Mouse (Mus musculus) myocyte (in vitro differentiated cells): ENCODE results near the gene Sept3. TPM values are rescaled to one million over a fixed set of nuclear protein-coding genes. Genes with fewer than 3 reads are reported as not detected.
A peak's percentile ranks its signal among the peaks of the same experiment; 100 is the strongest.

Source experiments
- H3K27me3 ChIP-seq: one replicate; pipeline ENCODE4 v1.6.1; 2011; ENCODE audit not compliant: control insufficient read depth, insufficient read depth, insufficient read length
- H3K36me3 ChIP-seq: one replicate; pipeline ENCODE4 v1.6.1; 2011; ENCODE audit not compliant: control insufficient read depth, insufficient read depth
- H3K4me2 ChIP-seq: one replicate; pipeline ENCODE4 v1.6.1; 2011; ENCODE audit warnings: low read depth, control low read depth
- H3K4me3 ChIP-seq: one replicate; pipeline ENCODE4 v1.5.1; 2011; ENCODE audit warnings: mild to moderate bottlenecking, control low read depth, moderate library complexity
- H3K79me2 ChIP-seq: one replicate; pipeline ENCODE4 v1.6.1; 2011; ENCODE audit not compliant: control insufficient read depth, insufficient read depth
- H3ac ChIP-seq: one replicate; pipeline ENCODE4 v1.6.1; 2011; ENCODE audit not compliant: control insufficient read depth, insufficient read length
- CEBPB ChIP-seq: IDR thresholded peaks from 2 replicates; pipeline ENCODE4 v1.6.1; 2011; ENCODE audit warnings: mild to moderate bottlenecking, moderate library complexity; ENCODE audit not compliant: poor library complexity, insufficient read depth, severe bottlenecking
- E2F4 ChIP-seq: IDR thresholded peaks from one replicate; pipeline ENCODE4 v1.6.1; 2011; ENCODE audit warnings: mild to moderate bottlenecking, control low read depth, moderate library complexity; ENCODE audit not compliant: insufficient read depth
- MAX ChIP-seq: IDR thresholded peaks from one replicate; pipeline ENCODE4 v1.6.1; 2011; ENCODE audit warnings: low read depth, mild to moderate bottlenecking, control low read depth
- MYOD1 ChIP-seq, 3 experiments: IDR thresholded peaks; one replicate each; pipeline ENCODE4 v1.6.1; 2011; ENCODE audit warnings: control low read depth in 2 of 3, low read depth in 2 of 3, mild to moderate bottlenecking in 2 of 3, moderate library complexity in 1 of 3; ENCODE audit not compliant: insufficient read length in 2 of 3, control insufficient read depth in 1 of 3
- MYOG ChIP-seq, 3 experiments: IDR thresholded peaks; one replicate each; pipeline ENCODE4 v1.6.1; 2011; ENCODE audit warnings: control low read depth in 2 of 3, low read depth in 2 of 3, mild to moderate bottlenecking in 2 of 3; ENCODE audit not compliant: insufficient read length in 2 of 3, control insufficient read depth in 1 of 3, insufficient read depth in 1 of 3
- POLR2A ChIP-seq: IDR thresholded peaks from one replicate; pipeline ENCODE4 v1.6.1; 2011; ENCODE audit warnings: low read depth, mild to moderate bottlenecking, control low read depth, moderate library complexity; ENCODE audit not compliant: insufficient read length
- POLR2AphosphoS2 ChIP-seq: IDR thresholded peaks from one replicate; pipeline ENCODE4 v1.6.1; 2011; ENCODE audit warnings: low read depth, control low read depth; ENCODE audit not compliant: insufficient read length
- REST ChIP-seq: IDR thresholded peaks from one replicate; pipeline ENCODE4 v1.6.1; 2011; ENCODE audit warnings: mild to moderate bottlenecking, control low read depth, moderate library complexity; ENCODE audit not compliant: insufficient read depth, insufficient read length
- SRF ChIP-seq: IDR thresholded peaks from one replicate; pipeline ENCODE4 v1.6.1; 2011; ENCODE audit warnings: low read depth; ENCODE audit not compliant: control insufficient read depth, insufficient read length
- TCF12 ChIP-seq: IDR thresholded peaks from one replicate; pipeline ENCODE4 v1.6.1; 2011; ENCODE audit warnings: mild to moderate bottlenecking, control low read depth; ENCODE audit not compliant: poor library complexity, insufficient read depth, severe bottlenecking
- TCF3 ChIP-seq: IDR thresholded peaks from one replicate; pipeline ENCODE4 v1.6.1; 2011; ENCODE audit warnings: low read depth, control low read depth; ENCODE audit not compliant: insufficient read length
- USF1 ChIP-seq: IDR thresholded peaks from one replicate; pipeline ENCODE4 v1.6.1; 2011; ENCODE audit warnings: low read depth, mild to moderate bottlenecking, control low read depth, moderate library complexity
- polyA plus RNA-seq: library from polyadenylated mRNA; unstranded; fragments of >200 nt; fragmentation: generic; extraction: Trizol; gene quantifications from one replicate; pipeline ENCODE4 v1.2.1, GENCODE M21; 2012; ENCODE audit warnings: missing spikeins

Gene Sept3
- polyA plus RNA-seq, 1 experiment: 0.01 TPM

- Histone ChIP-seq H3K79me2 (peaks cover 5% of the 10 kb centered on the region), H3ac (no peak overlapping the region), H3K4me3 (no peak overlapping the region), H3K36me3 (peaks cover 10% of the 10 kb centered on the region), H3K27me3 (no peaks in the 10 kb centered on the region), H3K4me2 (no peak overlapping the region)
- TF ChIP-seq REST (no peak), MYOD1 (IDR thresholded peaks at IDR 0.05; ENCODE audit: control insufficient read depth in 1 of 3, insufficient read length in 2 of 3, low read depth in 2 of 3) (no peak), MYOG (IDR thresholded peaks at IDR 0.05; ENCODE audit: control insufficient read depth in 1 of 3, insufficient read depth in 1 of 3, insufficient read length in 2 of 3, low read depth in 2 of 3) (no peak)
These were observed 60.5 kb downstream of the Sept3 start for GRCm38 (mm10) chr15:82335194-82335593.

GRCm38 (mm10) chr15:82336629-82337028 is 61.9 kb downstream of the Sept3 start:
- Histone ChIP-seq H3K4me3 (no peak overlapping the region), H3K36me3 (peaks cover 10% of the 10 kb centered on the region), H3K4me2 (no peak overlapping the region), H3K79me2 (peaks cover 5% of the 10 kb centered on the region), H3K27me3 (no peaks in the 10 kb centered on the region), H3ac (no peak overlapping the region)
- TF ChIP-seq CEBPB: no peak
- no peak for TF ChIP-seq TCF3
- TF ChIP-seq TCF12: no peak
- TF ChIP-seq REST: no peak
- no peak for TF ChIP-seq POLR2AphosphoS2

GRCm38 (mm10) chr15:82337875-82338274 is 63.2 kb downstream of the Sept3 start:
- TF ChIP-seq MYOD1 (IDR thresholded peaks at IDR 0.05; ENCODE audit: control insufficient read depth in 1 of 3, insufficient read length in 2 of 3, low read depth in 2 of 3) (no peak), TCF3 (no peak), MAX (no peak), MYOG (IDR thresholded peaks at IDR 0.05; ENCODE audit: control insufficient read depth in 1 of 3, insufficient read depth in 1 of 3, insufficient read length in 2 of 3, low read depth in 2 of 3) (no peak), POLR2A (no peak), TCF12 (no peak)
- H3K4me2 ChIP-seq: peak overlapping the region; percentile 98
- H3K79me2 ChIP-seq: peaks cover 5% of the 10 kb centered on the region
- H3K27me3 ChIP-seq: no peaks in the 10 kb centered on the region
- H3K36me3 ChIP-seq: peaks cover 10% of the 10 kb centered on the region
- H3K4me3 ChIP-seq: peak overlapping the region; percentile 55
- no peak overlapping the region for H3ac ChIP-seq

- Histone ChIP-seq H3K27me3 (no peaks in the 10 kb centered on the region), H3K4me2 (peak within 1 kb of the TSS; percentile 98), H3K79me2 (peaks cover 5% of the 10 kb centered on the region), H3ac (no peak within 1 kb of the TSS), H3K36me3 (peaks cover 10% of the 10 kb centered on the region), H3K4me3 (peak within 1 kb of the TSS; percentile 55)
- TF ChIP-seq MYOD1 (IDR thresholded peaks at IDR 0.05; ENCODE audit: control insufficient read depth in 1 of 3, insufficient read length in 2 of 3, low read depth in 2 of 3) (peak in 1 of 3 experiments; percentile 4), POLR2A (peak; percentile 75), TCF12 (no peak), REST (no peak), CEBPB (no peak), MAX (no peak), SRF (peak; percentile 19), USF1 (no peak), MYOG (IDR thresholded peaks at IDR 0.05; ENCODE audit: control insufficient read depth in 1 of 3, insufficient read depth in 1 of 3, insufficient read length in 2 of 3, low read depth in 2 of 3) (no peak), E2F4 (no peak)
These were observed 64.0 kb downstream of the Sept3 start, which contains the start of the genes Naga, Pheta2 and Smdt1 for GRCm38 (mm10) chr15:82338593-82339112. Gene Naga (minus strand): TSS chr15:82338925. Gene Pheta2 (plus strand): TSS chr15:82338942. Gene Smdt1 (plus strand): TSS chr15:82338959.

- no peaks in the 10 kb centered on the region for H3K27me3 ChIP-seq
- peak overlapping the region; percentile 55 for H3K4me3 ChIP-seq
- H3K36me3 ChIP-seq: peaks cover 10% of the 10 kb centered on the region
- H3K79me2 ChIP-seq: peaks cover 5% of the 10 kb centered on the region
- H3ac ChIP-seq: no peak overlapping the region
- TF ChIP-seq POLR2A (no peak), POLR2AphosphoS2 (no peak), TCF3 (no peak), REST (no peak), SRF (no peak), MAX (no peak), CEBPB (no peak), MYOD1 (IDR thresholded peaks at IDR 0.05; ENCODE audit: control insufficient read depth in 1 of 3, insufficient read length in 2 of 3, low read depth in 2 of 3) (no peak), TCF12 (no peak), USF1 (no peak), MYOG (IDR thresholded peaks at IDR 0.05; ENCODE audit: control insufficient read depth in 1 of 3, insufficient read depth in 1 of 3, insufficient read length in 2 of 3, low read depth in 2 of 3) (no peak), E2F4 (no peak)
- H3K4me2 ChIP-seq: peak overlapping the region; percentile 98
These were observed 64.5 kb downstream of the Sept3 start for GRCm38 (mm10) chr15:82339150-82339549.
